Comparison of ENCODE assay signal across 24 mouse cellular contexts in the genomic region with DNA sequence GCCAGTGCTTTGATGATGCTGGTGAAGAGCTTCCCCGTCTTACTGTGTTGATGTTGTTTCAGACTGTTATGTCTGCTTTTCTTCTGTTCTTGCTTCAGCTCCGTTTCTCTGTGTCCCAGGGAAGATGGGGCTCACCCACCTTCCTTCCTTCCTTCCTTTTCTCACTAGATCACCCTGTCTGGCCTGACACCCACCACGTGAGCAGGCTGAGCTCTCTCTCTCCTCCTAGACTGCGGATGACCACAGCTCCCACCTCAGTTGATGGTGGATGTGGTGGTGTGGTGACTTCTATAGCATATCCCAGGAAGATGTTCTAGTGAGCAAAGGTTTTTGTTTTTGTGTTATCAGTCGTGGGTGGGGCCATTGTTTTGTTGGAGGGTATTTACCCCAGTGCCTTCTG.
DNase-seq lines count a peak whose midpoint lies in the region; ATAC-seq and TF ChIP-seq lines count a peak whose summit lies in the region.
"Had no signal": no experiment of that assay in that cellular context is flagged by ENCODE, and none has a peak within 500 bp of the region (broad histone marks: within the 10 kb centered on the region; RNA-seq: fewer than 3 reads in every experiment).

No protein-coding gene starts in this region.

- H3K27me3 ChIP-seq in heart, postnatal 0 days (ENCODE audit: control insufficient read depth, insufficient read depth, low read length) = no peaks in the 10 kb centered on the region
- no peaks in the 10 kb centered on the region for H3K27me3 ChIP-seq in heart, embryonic 10.5 days (ENCODE audit: insufficient read depth, poor library complexity, severe bottlenecking)
- H3K27me3 ChIP-seq in midbrain, embryonic 10.5 days (ENCODE audit: low read depth, poor library complexity, severe bottlenecking) = no peaks in the 10 kb centered on the region
- H3K27me3 ChIP-seq in midbrain, embryonic 11.5 days (ENCODE audit: control insufficient read depth, insufficient read depth, low read length) = no peaks in the 10 kb centered on the region
- H3K27me3 ChIP-seq: embryonic facial prominence, embryonic 15.5 days; forebrain, embryonic 15.5 days; kidney, embryonic 15.5 days; liver, embryonic 15.5 days had no signal

- no peak for ATAC-seq in heart, postnatal 0 days (ENCODE audit: insufficient read depth, low read depth)
- ATAC-seq in midbrain, embryonic 11.5 days (ENCODE audit: low FRiP score) = no peak
- ATAC-seq: forebrain, embryonic 15.5 days; lung, postnatal 0 days had no signal

- intact Hi-C loops in gastrocnemius, adult 2 months (cut with DNase I) = no loop called here
- intact Hi-C loops in left cerebral cortex, adult 2 months (cut with DNase I) = no loop called here

- TF ChIP-seq CTCF in gastrocnemius, adult 2 months (IDR thresholded peaks at IDR 0.05) = no peak
- no peak for TF ChIP-seq CTCF in heart, postnatal 0 days (IDR thresholded peaks at IDR 0.05; ENCODE audit: low read depth)
- no peak for TF ChIP-seq CTCF in left cerebral cortex, adult 2 months (IDR thresholded peaks at IDR 0.05)

- peaks cover 38% of the 10 kb centered on the region for H3K4me1 ChIP-seq in heart, postnatal 0 days (ENCODE audit: control insufficient read depth, insufficient read depth)
- H3K4me1 ChIP-seq in heart, embryonic 10.5 days = peaks cover 65% of the 10 kb centered on the region
- peaks cover 22% of the 10 kb centered on the region for H3K4me1 ChIP-seq in midbrain, embryonic 10.5 days
- 0 out of 2 replicates have a peak, but pooled peaks cover 2% of the 10 kb centered on the region for H3K4me1 ChIP-seq in midbrain, embryonic 11.5 days (ENCODE audit: control insufficient read depth, insufficient read depth, low read length)

- DNase-seq in gastrocnemius, adult 2 months = no peak
- no peak for DNase-seq in gastrocnemius, postnatal 25 days
- DNase-seq in heart, postnatal 0 days (ENCODE audit: low spot score) = no peak
- no peak for DNase-seq in heart, embryonic 10.5 days (ENCODE audit: low spot score)
- no peak for DNase-seq in midbrain, embryonic 10.5 days (ENCODE audit: low spot score)
- DNase-seq in midbrain, embryonic 11.5 days (ENCODE audit: low spot score, missing footprints) = no peak
- DNase-seq in T-cell, adult 2 months (ENCODE audit: low spot score) = peak; percentile 22
- DNase-seq in left cerebral cortex, adult 2 months (ENCODE audit: extremely low spot score in 1 of 2, low spot score in 2 of 2) = no peak
- DNase-seq: adrenal gland, postnatal 25 days; cerebellum, adult 11 months; cerebellum, adult 9-11 months; gastrocnemius, postnatal 10 days; kidney, adult 11 months; liver; midbrain, embryonic 14.5 days; thymus, adult 2 months had no signal

- H3K36me3 ChIP-seq in heart, postnatal 0 days (replicated peaks; ENCODE audit: control insufficient read depth, insufficient read depth, low read length) = no peaks in the 10 kb centered on the region
- no peaks in the 10 kb centered on the region for H3K36me3 ChIP-seq in heart, embryonic 10.5 days
- peaks cover 13% of the 10 kb centered on the region for H3K36me3 ChIP-seq in midbrain, embryonic 10.5 days
- H3K36me3 ChIP-seq in midbrain, embryonic 11.5 days (ENCODE audit: control insufficient read depth, insufficient read depth, low read length) = no peaks in the 10 kb centered on the region
- H3K36me3 ChIP-seq: embryonic facial prominence, embryonic 15.5 days; liver, embryonic 15.5 days had no signal

- WGBS in heart, postnatal 0 days = 52% methylated on average over 5 of the region's 5 CpGs
- 54% methylated on average over 5 of the region's 5 CpGs for WGBS in heart, embryonic 10.5 days
- WGBS in midbrain, embryonic 10.5 days = 75% methylated on average over 5 of the region's 5 CpGs
- 74% methylated on average over 5 of the region's 5 CpGs for WGBS in midbrain, embryonic 11.5 days

- H3K27ac ChIP-seq in gastrocnemius, adult 2 months = peak overlapping the region; percentile 6; the same call in 1 of the 2 replicates
- peak overlapping the region; percentile 12; the same call in 1 of the 2 replicates for H3K27ac ChIP-seq in heart, postnatal 0 days (ENCODE audit: low read depth)
- no peak overlapping the region for H3K27ac ChIP-seq in heart, embryonic 10.5 days
- 0 out of 2 replicates have a peak overlapping the region, but pooled peaks have one; percentile 13 for H3K27ac ChIP-seq in midbrain, embryonic 10.5 days (replicated peaks)
- H3K27ac ChIP-seq in midbrain, embryonic 11.5 days (ENCODE audit: low read depth, low read length) = no peak overlapping the region
- no peak overlapping the region for H3K27ac ChIP-seq in left cerebral cortex, adult 2 months
- H3K27ac ChIP-seq: embryonic facial prominence, embryonic 15.5 days; forebrain, embryonic 15.5 days; limb, embryonic 10.5 days; liver, embryonic 15.5 days had no signal

- no peaks in the 10 kb centered on the region for H3K9me3 ChIP-seq in heart, postnatal 0 days (replicated peaks; ENCODE audit: control insufficient read depth, low read length)
- H3K9me3 ChIP-seq in heart, embryonic 10.5 days = no peaks in the 10 kb centered on the region
- H3K9me3 ChIP-seq in midbrain, embryonic 10.5 days (replicated peaks) = no peaks in the 10 kb centered on the region
- H3K9me3 ChIP-seq in midbrain, embryonic 11.5 days (ENCODE audit: control insufficient read depth, low read length) = no peaks in the 10 kb centered on the region
- H3K9me3 ChIP-seq: embryonic facial prominence, embryonic 15.5 days; forebrain, embryonic 15.5 days; hindbrain, embryonic 10.5 days; kidney, embryonic 15.5 days; limb, embryonic 10.5 days; liver, embryonic 15.5 days had no signal

- no peak overlapping the region for H3K9ac ChIP-seq in heart, postnatal 0 days (replicated peaks; ENCODE audit: low read depth, low read length)
- H3K9ac ChIP-seq in midbrain, embryonic 11.5 days (ENCODE audit: low read length) = no peak overlapping the region
- H3K9ac ChIP-seq: embryonic facial prominence, embryonic 15.5 days; forebrain, embryonic 15.5 days; kidney, embryonic 15.5 days; liver, embryonic 15.5 days had no signal

- TF ChIP-seq EP300 in heart, postnatal 0 days (IDR thresholded peaks at IDR 0.05; ENCODE audit: low read depth) = no peak

- no peak overlapping the region for H3K4me3 ChIP-seq in gastrocnemius, adult 2 months
- no peak overlapping the region for H3K4me3 ChIP-seq in heart, postnatal 0 days (ENCODE audit: low read depth, low read length)
- no peak overlapping the region for H3K4me3 ChIP-seq in heart, embryonic 10.5 days
- no peak overlapping the region for H3K4me3 ChIP-seq in midbrain, embryonic 10.5 days
- H3K4me3 ChIP-seq in midbrain, embryonic 11.5 days (ENCODE audit: low read depth, low read length) = no peak overlapping the region
- H3K4me3 ChIP-seq in left cerebral cortex, adult 2 months = no peak overlapping the region
- H3K4me3 ChIP-seq: embryonic facial prominence, embryonic 15.5 days; forebrain, embryonic 15.5 days; hindbrain, embryonic 10.5 days; kidney, embryonic 15.5 days; limb, embryonic 10.5 days; liver, embryonic 15.5 days; myocyte had no signal

- no peak overlapping the region for H3K4me2 ChIP-seq in heart, postnatal 0 days (ENCODE audit: low read depth, low read length)
- no peak overlapping the region for H3K4me2 ChIP-seq in midbrain, embryonic 11.5 days
- H3K4me2 ChIP-seq: embryonic facial prominence, embryonic 15.5 days; forebrain, embryonic 15.5 days; kidney, embryonic 15.5 days; liver, embryonic 15.5 days had no signal

Comparison
In these comparisons a context has a peak if more than half of its experiments do, and no peak if none do; other contexts are left out.
1. H3K27ac ChIP-seq: peak in gastrocnemius, adult 2 months (single experiment), heart, postnatal 0 days (single experiment) and midbrain, embryonic 10.5 days (single experiment); none in heart, embryonic 10.5 days (single experiment), midbrain, embryonic 11.5 days (single experiment) and left cerebral cortex, adult 2 months (single experiment).